In the genomic region with DNA sequence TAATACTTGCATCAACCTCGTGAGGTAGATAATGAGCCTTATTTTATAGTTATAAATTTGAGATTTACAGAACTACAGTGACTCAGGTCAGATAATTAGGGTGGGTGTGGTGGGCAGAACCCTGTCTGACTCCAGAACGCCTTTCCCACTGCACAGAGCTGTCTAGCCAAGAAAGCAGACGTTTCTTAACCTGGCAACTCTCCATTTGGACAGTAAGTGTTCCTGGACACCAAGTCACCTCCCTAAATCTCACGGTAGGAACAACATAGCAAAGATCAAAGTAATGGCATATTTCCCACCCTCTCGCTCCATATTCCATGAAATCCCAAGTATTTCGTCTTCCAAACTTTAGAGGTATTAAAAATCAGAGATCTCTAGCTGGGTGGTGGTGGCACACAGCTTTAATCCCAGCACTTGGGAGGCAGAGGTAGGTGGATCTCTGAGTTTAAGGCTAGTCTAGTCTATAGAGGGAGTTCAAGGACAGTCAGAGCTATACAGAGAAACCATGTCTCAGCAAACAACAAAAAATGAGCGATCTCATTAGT, we compare ENCODE assay signal across 29 mouse cellular contexts. TPM values are rescaled to one million over a fixed set of nuclear protein-coding genes. Genes with fewer than 3 reads are reported as not detected.
DNase-seq lines count a peak whose midpoint lies in the region; ATAC-seq lines count a peak whose summit lies in the region.
"Had no signal": no experiment of that assay in that cellular context is flagged by ENCODE, and none has a peak within 500 bp of the region (broad histone marks: within the 10 kb centered on the region; RNA-seq: fewer than 3 reads in every experiment).

No protein-coding gene starts in this region.

- H3K9me3 ChIP-seq in forebrain, embryonic 16.5 days (ENCODE audit: control insufficient read depth, low read length), result no peaks in the 10 kb centered on the region
- no peaks in the 10 kb centered on the region for H3K9me3 ChIP-seq in forebrain, embryonic 12.5 days
- H3K9me3 ChIP-seq in heart, embryonic 10.5 days, result no peaks in the 10 kb centered on the region
- H3K9me3 ChIP-seq in midbrain, embryonic 11.5 days (ENCODE audit: control insufficient read depth, low read length), result no peaks in the 10 kb centered on the region
- no peaks in the 10 kb centered on the region for H3K9me3 ChIP-seq in midbrain, embryonic 16.5 days (replicated peaks; ENCODE audit: control insufficient read depth, low read length, poor library complexity, severe bottlenecking)
- H3K9me3 ChIP-seq: embryonic facial prominence, embryonic 12.5 days; embryonic facial prominence, embryonic 15.5 days; forebrain, embryonic 15.5 days; G1E; heart, embryonic 15.5 days had no signal

- no peaks in the 10 kb centered on the region for H3K36me3 ChIP-seq in forebrain, embryonic 16.5 days (ENCODE audit: control insufficient read depth, insufficient read depth)
- peaks cover 4% of the 10 kb centered on the region; the same call in 1 of the 2 replicates for H3K36me3 ChIP-seq in forebrain, embryonic 12.5 days (replicated peaks)
- peaks cover 10% of the 10 kb centered on the region; the same call in 1 of the 2 replicates for H3K36me3 ChIP-seq in heart, embryonic 10.5 days
- peaks cover 2% of the 10 kb centered on the region; the same call in 1 of the 2 replicates for H3K36me3 ChIP-seq in midbrain, embryonic 11.5 days (ENCODE audit: control insufficient read depth, insufficient read depth, low read length)
- no peaks in the 10 kb centered on the region for H3K36me3 ChIP-seq in midbrain, embryonic 16.5 days (ENCODE audit: control insufficient read depth, insufficient read depth, low read length)
- H3K36me3 ChIP-seq: embryonic facial prominence, embryonic 12.5 days had no signal

- intact Hi-C loops in heart, postnatal 25 days (cut with DNase I), result no loop called here

- no peaks in the 10 kb centered on the region; the same call in 1 of the 2 replicates for H3K4me1 ChIP-seq in forebrain, embryonic 16.5 days (replicated peaks; ENCODE audit: control insufficient read depth, insufficient read depth, low read length)
- peaks cover 6% of the 10 kb centered on the region for H3K4me1 ChIP-seq in forebrain, embryonic 12.5 days
- H3K4me1 ChIP-seq in heart, embryonic 10.5 days, result peaks cover 38% of the 10 kb centered on the region
- no peaks in the 10 kb centered on the region for H3K4me1 ChIP-seq in midbrain, embryonic 11.5 days (ENCODE audit: control insufficient read depth, insufficient read depth, low read length)
- peaks cover 11% of the 10 kb centered on the region for H3K4me1 ChIP-seq in midbrain, embryonic 16.5 days (ENCODE audit: control insufficient read depth, insufficient read depth, low read length)

- no peak overlapping the region for H3K27ac ChIP-seq in forebrain, embryonic 16.5 days (ENCODE audit: low read length)
- no peak overlapping the region for H3K27ac ChIP-seq in forebrain, embryonic 12.5 days
- H3K27ac ChIP-seq in heart, embryonic 10.5 days, result no peak overlapping the region
- no peak overlapping the region for H3K27ac ChIP-seq in midbrain, embryonic 11.5 days (ENCODE audit: low read depth, low read length)
- no peak overlapping the region for H3K27ac ChIP-seq in midbrain, embryonic 16.5 days (ENCODE audit: low read length)
- H3K27ac ChIP-seq: embryonic facial prominence, embryonic 12.5 days; embryonic facial prominence, embryonic 15.5 days; forebrain, embryonic 15.5 days; heart, adult 2 months; heart, embryonic 15.5 days; hindbrain, embryonic 14.5 days; hindbrain, postnatal 0 days had no signal

- no peak overlapping the region for H3K4me2 ChIP-seq in forebrain, embryonic 16.5 days (ENCODE audit: low read length)
- H3K4me2 ChIP-seq in forebrain, embryonic 12.5 days, result no peak overlapping the region
- no peak overlapping the region for H3K4me2 ChIP-seq in midbrain, embryonic 11.5 days
- no peak overlapping the region for H3K4me2 ChIP-seq in midbrain, embryonic 16.5 days (ENCODE audit: low read length)
- H3K4me2 ChIP-seq: embryonic facial prominence, embryonic 12.5 days; embryonic facial prominence, embryonic 15.5 days; forebrain, embryonic 15.5 days; heart, embryonic 12.5 days; heart, embryonic 15.5 days; hindbrain, embryonic 14.5 days had no signal

- H3K4me3 ChIP-seq in forebrain, embryonic 16.5 days (replicated peaks; ENCODE audit: low read length), result no peak overlapping the region
- H3K4me3 ChIP-seq in forebrain, embryonic 12.5 days (replicated peaks), result no peak overlapping the region
- no peak overlapping the region for H3K4me3 ChIP-seq in heart, embryonic 10.5 days
- H3K4me3 ChIP-seq in midbrain, embryonic 11.5 days (ENCODE audit: low read depth, low read length), result no peak overlapping the region
- H3K4me3 ChIP-seq in midbrain, embryonic 16.5 days (ENCODE audit: low read depth, low read length), result no peak overlapping the region
- H3K4me3 ChIP-seq: embryonic facial prominence, embryonic 12.5 days; embryonic facial prominence, embryonic 15.5 days; forebrain, embryonic 15.5 days; heart, adult 2 months; heart, embryonic 12.5 days; heart, embryonic 15.5 days had no signal

- no peak overlapping the region for H3K9ac ChIP-seq in forebrain, embryonic 16.5 days (replicated peaks; ENCODE audit: low read depth, low read length)
- H3K9ac ChIP-seq in forebrain, embryonic 12.5 days, result no peak overlapping the region
- no peak overlapping the region for H3K9ac ChIP-seq in midbrain, embryonic 11.5 days (ENCODE audit: low read length)
- H3K9ac ChIP-seq in midbrain, embryonic 16.5 days (ENCODE audit: low read depth, low read length), result no peak overlapping the region
- H3K9ac ChIP-seq: embryonic facial prominence, embryonic 12.5 days; embryonic facial prominence, embryonic 15.5 days; forebrain, embryonic 15.5 days; heart, embryonic 12.5 days; heart, embryonic 15.5 days; hindbrain, embryonic 14.5 days had no signal

- 0 out of 2 replicates have a peak, but pooled peaks have one; percentile 16 for ATAC-seq in forebrain, embryonic 16.5 days
- ATAC-seq in forebrain, embryonic 12.5 days (ENCODE audit: low FRiP score), result no peak
- ATAC-seq in midbrain, embryonic 11.5 days (ENCODE audit: low FRiP score), result no peak
- no peak for ATAC-seq in midbrain, embryonic 16.5 days
- ATAC-seq: forebrain, embryonic 15.5 days; hindbrain, postnatal 0 days; inflammation-experienced regulatory T-cells, adult 6 months; Patski had no signal

- H3K27me3 ChIP-seq in forebrain, embryonic 16.5 days (replicated peaks; ENCODE audit: control insufficient read depth, insufficient read depth, low read length), result no peaks in the 10 kb centered on the region
- H3K27me3 ChIP-seq in forebrain, embryonic 12.5 days, result no peaks in the 10 kb centered on the region
- no peaks in the 10 kb centered on the region for H3K27me3 ChIP-seq in heart, embryonic 10.5 days (ENCODE audit: insufficient read depth, poor library complexity, severe bottlenecking)
- H3K27me3 ChIP-seq in midbrain, embryonic 11.5 days (ENCODE audit: control insufficient read depth, insufficient read depth, low read length), result no peaks in the 10 kb centered on the region
- no peaks in the 10 kb centered on the region for H3K27me3 ChIP-seq in midbrain, embryonic 16.5 days (ENCODE audit: control insufficient read depth, insufficient read depth, low read depth, low read length)
- H3K27me3 ChIP-seq: CH12.LX; embryonic facial prominence, embryonic 12.5 days; embryonic facial prominence, embryonic 15.5 days; forebrain, embryonic 15.5 days; heart, embryonic 12.5 days; heart, embryonic 15.5 days; Patski had no signal

- WGBS in forebrain, embryonic 16.5 days, result 92% methylated on average over 7 of the region's 7 CpGs
- 94% methylated on average over 7 of the region's 7 CpGs for WGBS in forebrain, embryonic 12.5 days
- WGBS in heart, embryonic 10.5 days, result 87% methylated on average over 7 of the region's 7 CpGs
- WGBS in midbrain, embryonic 11.5 days, result 94% methylated on average over 7 of the region's 7 CpGs
- 94% methylated on average over 7 of the region's 7 CpGs for WGBS in midbrain, embryonic 16.5 days

- peak; percentile 58 for DNase-seq in heart, embryonic 10.5 days (ENCODE audit: low spot score)
- no peak for DNase-seq in heart, postnatal 25 days (ENCODE audit: low spot score)
- peak; percentile 59 for DNase-seq in midbrain, embryonic 11.5 days (ENCODE audit: low spot score, missing footprints)
- DNase-seq in urinary bladder, postnatal 25 days (ENCODE audit: low spot score), result no peak
- DNase-seq: adrenal gland, postnatal 14 days; B cell, adult 2 months; cerebellum, adult 11 months; cerebellum, adult 2 months; cerebellum, adult 9-11 months; cerebellum, postnatal 25 days; gastrocnemius, postnatal 14 days; heart, adult 2 months; heart, postnatal 10 days; heart, postnatal 4 days; kidney, adult 11 months had no signal

RNA-seq across cellular contexts. Expression of gene Rab21, which starts 8.0 kb away (rescaled TPM):
- 5.1 and 6.0 TPM in 2 replicates for polyA plus RNA-seq in forebrain, embryonic 16.5 days (2015; fragmentation: Nextera tagmentation; extraction: Ambion mirVana)
- 5.2 and 5.3 TPM in 2 replicates for polyA plus RNA-seq in forebrain, embryonic 12.5 days (2016; fragmentation: Nextera tagmentation; extraction: Ambion mirVana)
- 3.4 and 3.6 TPM in 2 replicates for polyA plus RNA-seq in heart, embryonic 10.5 days (2016; fragmentation: Nextera tagmentation; extraction: Ambion mirVana)
- total RNA-seq in heart, postnatal 25 days (2021), result 10 to 100 TPM; 73.9 to 78.2 TPM
- 9.7 and 9.8 TPM in 2 replicates for polyA plus RNA-seq in midbrain, embryonic 11.5 days (2014; fragmentation: Nextera tagmentation; extraction: Ambion mirVana)
- polyA plus RNA-seq in midbrain, embryonic 16.5 days (2015; fragmentation: Nextera tagmentation; extraction: Ambion mirVana), result 6.6 and 7.0 TPM in 2 replicates

RNA-seq across cellular contexts. Expression of gene Tmem19, which starts 54.9 kb away (rescaled TPM):
- 40.8 and 43.9 TPM in 2 replicates for polyA plus RNA-seq in forebrain, embryonic 16.5 days (2015; fragmentation: Nextera tagmentation; extraction: Ambion mirVana)
- 35.3 and 43.3 TPM in 2 replicates for polyA plus RNA-seq in forebrain, embryonic 12.5 days (2016; fragmentation: Nextera tagmentation; extraction: Ambion mirVana)
- 24.1 and 25.9 TPM in 2 replicates for polyA plus RNA-seq in heart, embryonic 10.5 days (2016; fragmentation: Nextera tagmentation; extraction: Ambion mirVana)
- 10 to 100 TPM; 10.3 to 15.0 TPM for total RNA-seq in heart, postnatal 25 days (2021)
- 39.7 and 42.2 TPM in 2 replicates for polyA plus RNA-seq in midbrain, embryonic 11.5 days (2014; fragmentation: Nextera tagmentation; extraction: Ambion mirVana)
- polyA plus RNA-seq in midbrain, embryonic 16.5 days (2015; fragmentation: Nextera tagmentation; extraction: Ambion mirVana), result 37.6 and 38.2 TPM in 2 replicates

RNA-seq across cellular contexts. Expression of gene Tbc1d15, which starts 56.1 kb away (rescaled TPM):
- 39.9 and 41.0 TPM in 2 replicates for polyA plus RNA-seq in forebrain, embryonic 16.5 days (2015; fragmentation: Nextera tagmentation; extraction: Ambion mirVana)
- polyA plus RNA-seq in forebrain, embryonic 12.5 days (2016; fragmentation: Nextera tagmentation; extraction: Ambion mirVana), result 45.5 and 48.1 TPM in 2 replicates
- polyA plus RNA-seq in heart, embryonic 10.5 days (2016; fragmentation: Nextera tagmentation; extraction: Ambion mirVana), result 46.7 and 50.8 TPM in 2 replicates
- total RNA-seq in heart, postnatal 25 days (2021), result 10 to 100 TPM; 46.8 to 49.4 TPM
- polyA plus RNA-seq in midbrain, embryonic 11.5 days (2014; fragmentation: Nextera tagmentation; extraction: Ambion mirVana), result 49.9 and 52.5 TPM in 2 replicates
- polyA plus RNA-seq in midbrain, embryonic 16.5 days (2015; fragmentation: Nextera tagmentation; extraction: Ambion mirVana), result 31.2 and 31.5 TPM in 2 replicates

Comparison
In these comparisons a context has a peak if more than half of its experiments do, and no peak if none do; other contexts are left out.
1. DNase-seq: peak in heart, embryonic 10.5 days (single experiment) and midbrain, embryonic 11.5 days (single experiment); none in heart, postnatal 25 days (single experiment) and urinary bladder, postnatal 25 days (single experiment).